Mouse (Mus musculus) left cerebral cortex, postnatal 25 days (tissue): ENCODE measurements around the gene Tcirg1. TPM values are rescaled to one million over a fixed set of nuclear protein-coding genes. Genes with fewer than 3 reads are reported as not detected.
A peak's percentile ranks its signal among the peaks of the same experiment; 100 is the strongest.

ENCODE experiments used
- DNase-seq, 2 experiments: peaks; one replicate each; pipeline ENCODE4 v3.0.0; 2022; ENCODE audit warnings: low spot score in 2 of 2, mixed read lengths in 1 of 2
- intact Hi-C: fragments of 180-260 bp; cut with DNase I; formaldehyde crosslinking; loops from one replicate; pipeline ENCODE4 v1.15.1; 2025
- total RNA-seq, 2 experiments: library from RNA; stranded (reverse); gene quantifications; 2 replicates each; pipeline ENCODE4 v1.2.3; 2021

Gene Tcirg1
- total RNA-seq, 2 experiments from 2014 or later, result 15.3 to 16.4 TPM

DNA sequence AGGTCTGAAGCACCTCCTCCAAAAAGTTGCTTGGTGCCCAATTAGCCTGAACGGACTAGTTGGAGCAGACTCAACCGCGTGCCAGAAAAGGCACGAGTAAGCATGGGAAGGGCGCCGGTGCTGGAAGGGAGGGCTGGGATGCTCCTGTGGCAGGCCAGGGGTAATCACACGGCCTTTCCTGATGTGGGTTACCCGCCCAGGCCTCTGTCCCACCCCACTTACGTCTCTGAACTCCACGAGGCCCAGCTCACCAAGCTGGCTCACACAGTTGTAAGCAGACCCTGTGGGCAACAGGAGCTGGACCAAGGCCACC is 2.6 kb downstream of the Tcirg1 start:
- DNase-seq, result no peak

DNA sequence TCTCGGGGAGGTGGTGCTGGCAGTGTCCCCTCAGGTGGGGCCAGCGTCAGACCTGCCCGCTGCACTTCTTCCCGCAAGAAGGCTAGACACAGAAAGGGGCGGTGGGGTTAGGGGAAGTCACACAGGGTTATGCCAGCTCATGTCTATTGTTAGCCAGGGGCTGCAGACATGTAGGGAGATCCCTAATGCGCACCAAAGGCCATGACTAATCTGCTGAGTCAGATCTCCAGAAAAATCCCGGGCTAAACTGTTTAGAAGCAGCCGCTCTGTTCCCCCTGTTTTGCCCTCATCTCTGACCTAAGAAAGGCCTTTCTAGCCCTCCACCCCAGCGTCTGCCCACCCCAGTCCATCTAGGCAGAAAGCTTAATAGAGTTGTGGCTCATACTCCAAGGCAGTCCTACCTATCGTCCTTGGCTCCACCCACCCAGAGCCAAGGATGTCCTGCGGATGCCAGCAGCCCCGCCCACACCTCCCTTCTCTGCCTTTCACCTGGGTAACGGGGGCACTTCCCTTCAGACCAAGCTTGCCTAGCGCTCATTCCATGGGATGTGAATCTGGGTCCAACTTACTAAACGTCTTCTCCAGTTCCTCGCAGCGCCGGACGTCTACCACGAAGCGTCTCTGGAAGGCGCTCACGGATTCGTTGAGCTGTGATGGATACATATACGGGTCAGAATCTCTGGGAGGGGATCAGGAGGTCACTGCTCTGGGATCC is 3.1 kb downstream of the Tcirg1 start:
- no peak for DNase-seq
- intact Hi-C loops, result no loop called here

More for the DNA sequence above, 2.6 kb downstream of the Tcirg1 start:
- intact Hi-C loops, result no loop called here

DNA sequence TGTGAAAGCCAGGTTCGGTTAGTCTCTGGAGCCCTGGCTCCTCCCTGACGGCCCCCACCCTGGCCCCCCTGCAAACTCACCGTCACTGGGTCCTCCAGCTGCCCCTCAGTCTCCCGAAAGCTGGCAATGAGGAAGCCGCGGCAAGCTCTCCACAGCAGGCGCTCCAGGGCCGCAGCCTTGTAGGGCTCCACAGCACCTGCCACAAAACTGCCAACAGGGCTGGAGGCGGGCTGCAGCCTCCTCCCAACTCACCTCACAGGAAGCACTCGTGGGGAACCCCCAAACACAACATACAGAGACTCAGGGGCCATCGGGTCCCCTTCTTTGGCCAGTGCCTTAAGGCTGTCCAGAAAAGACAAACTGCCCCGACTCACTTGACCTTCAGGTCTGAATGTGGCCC is 4.0 kb downstream of the Tcirg1 start:
- DNase-seq, result no peak
- intact Hi-C loops, result no loop called here

DNA sequence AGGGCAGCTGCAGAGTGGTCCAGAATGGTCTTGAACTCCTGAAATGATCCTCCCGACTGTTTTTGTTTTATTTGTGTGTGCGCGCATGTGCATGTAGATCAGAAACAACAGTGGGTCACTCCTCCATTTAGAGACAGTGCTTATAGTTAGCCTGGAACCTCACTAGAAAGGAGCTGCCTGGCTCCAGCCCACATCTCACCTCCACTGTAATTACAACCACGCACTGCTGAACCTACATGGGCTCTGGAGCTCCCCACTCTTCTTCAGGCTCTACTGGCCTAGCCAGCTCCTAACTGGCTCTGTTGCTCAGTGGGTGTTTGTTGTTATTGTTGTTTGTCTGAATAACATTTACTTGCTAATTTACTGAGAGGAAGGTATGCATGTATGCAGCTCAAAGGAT is 7.3 kb downstream of the Tcirg1 start:
- intact Hi-C loops, result no loop called here
- DNase-seq, result peak in 1 of 2 experiments; percentile 56

DNA sequence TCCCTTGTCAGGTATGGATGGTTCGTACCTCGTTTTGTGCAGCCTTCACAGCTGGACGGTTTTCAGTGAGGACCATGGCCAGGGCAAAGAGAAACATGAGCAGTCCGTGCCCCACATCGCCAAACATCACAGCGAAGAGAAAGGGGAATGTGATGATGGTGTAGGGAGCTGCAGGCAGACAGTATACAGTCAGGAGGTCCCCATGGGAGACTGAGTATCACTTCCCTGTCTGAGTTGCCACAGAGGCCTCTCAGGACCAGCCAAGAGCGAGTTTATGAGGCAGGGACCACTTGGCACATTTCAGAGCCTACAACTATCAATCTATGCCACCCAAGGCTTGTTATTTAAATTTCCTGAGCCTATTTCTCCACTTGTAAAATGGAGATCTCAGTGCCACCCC is 8.0 kb downstream of the Tcirg1 start:
- DNase-seq, result no peak
- intact Hi-C loops, result no loop called here

DNA sequence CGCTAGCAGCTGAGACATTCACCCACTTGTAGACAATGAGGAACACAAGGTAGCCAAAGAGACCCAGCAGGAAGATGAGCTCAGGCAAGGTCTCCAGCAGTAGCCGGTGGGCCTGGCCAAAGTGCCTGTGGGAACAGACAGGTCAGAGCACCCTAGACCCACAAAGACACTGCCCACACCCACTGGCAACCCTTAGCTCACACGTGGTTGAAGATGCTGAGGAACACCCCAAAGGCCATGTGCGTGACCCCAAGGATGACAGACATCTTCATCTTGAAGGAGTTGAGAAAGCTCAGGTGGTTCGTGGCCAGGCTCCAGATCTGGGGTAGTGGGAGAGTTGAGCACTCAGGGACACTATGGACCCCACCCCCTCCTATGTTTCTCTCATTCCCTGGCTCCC is 9.4 kb downstream of the Tcirg1 start:
- intact Hi-C loops, result no loop called here
- DNase-seq, result no peak

DNA sequence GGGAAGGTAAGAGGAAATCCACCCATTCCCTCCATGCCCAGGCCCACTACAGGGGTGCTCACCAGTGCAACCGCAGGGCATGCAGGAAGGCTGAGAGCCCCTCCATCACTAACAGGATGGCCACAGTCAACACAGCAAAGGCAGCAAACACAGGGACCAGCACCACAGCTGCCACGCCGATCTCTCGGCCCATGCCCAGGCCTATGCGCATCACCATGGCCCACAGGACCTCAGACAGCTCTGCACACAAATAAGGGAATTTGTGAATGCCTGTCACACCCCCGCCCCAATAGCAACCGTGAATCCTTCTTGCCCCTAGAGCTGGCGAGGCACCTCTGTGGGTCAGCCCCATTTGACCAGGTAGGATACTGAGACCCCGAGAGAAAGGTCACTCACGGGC is 10.7 kb downstream of the Tcirg1 start:
- no peak for DNase-seq
- intact Hi-C loops, result no loop called here

DNA sequence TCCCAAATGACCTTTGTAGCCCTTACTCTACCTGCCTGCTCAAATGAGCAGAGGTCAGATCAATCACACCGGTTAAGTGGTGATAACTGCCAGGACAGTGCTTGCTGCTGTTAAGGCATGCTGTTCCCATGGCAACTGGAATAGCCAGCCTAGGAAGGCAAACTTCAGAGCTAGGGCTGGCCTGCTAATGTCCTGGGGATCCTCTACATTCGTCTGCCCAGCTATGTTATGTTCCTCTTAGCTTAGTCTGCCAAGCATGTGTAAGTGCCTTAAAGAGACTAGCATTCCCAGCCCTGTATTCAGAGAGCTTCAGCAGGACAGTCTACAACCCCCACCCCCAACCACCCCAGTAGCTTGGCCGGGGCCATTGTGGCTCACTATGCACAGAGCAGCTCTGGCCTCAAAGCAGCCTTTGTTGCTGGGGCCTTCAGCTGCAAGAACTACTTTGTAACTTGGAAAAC is 11.7 kb downstream of the Tcirg1 start:
- peak in 1 of 2 experiments; percentile 32 for DNase-seq
- intact Hi-C loops, result no loop called here

DNA sequence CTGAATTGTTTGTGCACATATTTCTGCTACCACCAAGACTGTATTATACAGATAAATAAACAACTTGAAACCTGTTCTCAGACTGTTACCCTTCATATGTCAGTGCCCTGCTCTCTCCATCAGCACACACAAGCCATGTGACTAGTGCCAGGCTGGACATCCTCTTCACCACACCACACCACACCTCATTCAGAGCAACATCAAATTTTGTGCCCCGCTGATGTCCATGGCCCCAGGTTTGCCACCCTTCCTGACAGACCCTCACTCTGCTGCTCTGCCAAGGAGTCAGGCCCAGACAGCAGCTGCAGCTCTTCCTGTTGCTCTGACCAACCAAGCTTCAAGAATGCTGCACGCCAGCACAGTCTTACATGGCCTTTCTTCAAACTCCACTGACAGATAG is 12.6 kb downstream of the Tcirg1 start:
- intact Hi-C loops, result no loop called here

DNA sequence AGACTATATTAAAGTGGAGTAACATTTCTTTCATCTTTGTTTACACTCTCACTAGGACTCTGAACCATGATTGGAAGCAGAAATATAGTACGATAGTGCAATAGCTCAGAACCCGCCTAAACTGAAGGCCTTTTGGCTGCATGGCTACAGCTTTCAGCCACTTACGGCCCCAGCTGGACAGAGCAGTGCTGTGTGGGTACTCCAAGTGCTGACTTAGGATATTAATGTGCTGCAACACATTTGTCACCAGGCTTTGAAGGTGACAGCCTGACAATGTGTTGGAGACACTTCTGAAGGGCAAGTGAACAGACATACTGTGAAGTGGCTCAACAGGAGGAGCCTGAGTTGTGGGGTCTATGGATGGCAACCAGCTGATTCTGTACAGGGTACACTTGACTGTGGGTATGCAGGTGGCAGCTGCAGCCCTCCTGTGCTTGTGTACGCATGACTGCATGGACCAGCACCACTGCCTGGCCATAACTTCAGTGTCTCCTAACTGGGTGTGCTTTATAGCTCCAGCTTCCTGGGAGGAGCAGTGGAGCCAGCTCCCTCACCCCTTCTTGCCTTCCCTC is 13.3 kb downstream of the Tcirg1 start:
- intact Hi-C loops, result no loop called here
- DNase-seq, result no peak

More for the DNA sequence above, 12.6 kb downstream of the Tcirg1 start:
- no peak for DNase-seq

DNA sequence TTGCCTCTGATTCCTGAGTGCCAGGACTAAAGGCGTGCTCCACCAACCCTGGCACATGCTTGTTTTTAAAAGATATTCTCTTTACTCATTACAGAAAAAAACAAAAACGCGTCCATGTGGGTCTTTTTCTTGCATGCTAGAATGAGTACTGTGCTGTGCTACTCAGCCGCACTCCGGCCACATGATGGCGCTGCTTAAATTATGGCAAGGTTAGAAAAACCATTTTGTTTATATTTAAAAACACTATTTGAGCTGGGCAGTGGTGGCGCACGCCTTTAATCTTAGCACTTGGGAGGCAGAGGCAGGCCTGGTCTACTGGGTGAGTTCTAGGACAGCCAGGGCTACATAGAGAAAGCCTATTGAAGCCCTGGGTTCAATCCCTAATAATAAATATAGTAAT is 16.8 kb downstream of the Tcirg1 start:
- intact Hi-C loops, result no loop called here
- no peak for DNase-seq

DNA sequence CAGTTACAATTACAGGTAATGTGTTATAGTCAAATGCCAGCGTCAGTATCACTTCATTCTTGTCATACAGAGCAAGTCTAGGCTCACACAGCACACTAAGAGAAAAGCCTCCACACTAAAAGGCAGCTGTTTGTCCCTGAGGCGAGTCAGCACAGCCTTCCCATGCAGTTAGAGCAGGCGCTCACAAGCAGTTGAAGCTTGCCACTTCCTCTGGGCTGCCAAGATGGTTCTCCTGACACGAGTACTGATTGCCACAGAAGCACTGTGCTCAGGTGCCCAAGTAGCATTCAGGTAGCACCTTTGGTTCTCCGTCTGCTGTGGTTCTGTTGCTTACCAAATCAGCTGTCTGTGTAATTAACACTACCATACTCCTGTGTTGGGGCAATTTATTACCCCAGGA is 17.8 kb downstream of the Tcirg1 start:
- DNase-seq, result no peak
- intact Hi-C loops, result no loop called here

DNA sequence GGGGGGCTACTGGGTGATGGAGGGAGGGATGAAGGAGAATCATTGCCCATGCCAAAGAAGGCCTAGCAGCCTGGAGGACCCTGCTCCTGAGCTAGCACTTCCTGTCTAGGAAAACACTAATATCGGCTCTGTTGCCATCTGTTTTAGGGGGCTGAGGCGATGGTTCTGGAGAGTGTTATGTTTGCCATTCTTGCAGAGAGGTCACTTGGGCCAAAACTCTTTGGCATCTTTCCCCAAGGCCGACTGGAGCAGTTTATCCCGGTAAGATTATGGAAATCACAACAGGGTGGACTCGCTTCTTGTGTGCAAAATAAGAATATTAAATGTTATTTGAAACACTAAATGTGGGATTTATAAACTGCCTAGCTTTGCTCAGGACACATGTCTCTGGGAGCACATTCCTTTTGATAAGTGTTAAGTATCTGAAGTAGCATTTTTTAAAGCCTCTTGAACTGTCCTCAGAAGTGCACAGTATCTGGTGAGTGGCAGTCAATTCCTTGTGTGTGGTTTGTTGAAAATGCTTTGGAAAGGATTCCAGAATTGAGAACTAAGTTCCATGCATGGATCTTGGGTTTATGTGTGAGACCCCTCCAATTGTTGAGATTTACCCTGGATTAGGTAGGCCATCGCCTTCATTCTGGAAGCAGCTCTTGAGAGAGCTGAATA is 22.5 kb downstream of the Tcirg1 start:
- DNase-seq, result no peak
- intact Hi-C loops, result no loop called here

DNA sequence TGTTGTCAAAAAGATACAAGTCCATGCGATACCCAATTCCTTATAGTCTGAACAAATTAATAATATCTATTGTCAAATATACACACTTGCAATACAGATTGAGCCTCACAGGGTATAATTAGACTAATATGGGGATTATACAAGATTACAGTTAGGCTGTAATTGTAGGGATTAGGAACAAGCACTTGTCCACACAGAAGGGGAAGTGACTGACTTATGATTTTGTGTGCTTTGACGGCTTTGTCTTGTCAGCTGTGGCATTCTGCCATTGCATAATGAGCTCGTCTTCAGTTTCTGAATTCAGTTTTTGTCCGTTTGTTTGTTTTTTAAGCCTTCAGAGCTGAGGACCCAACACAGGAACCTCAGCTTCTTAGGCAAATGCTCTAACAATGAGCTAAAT is 24.7 kb downstream of the Tcirg1 start:
- DNase-seq, result no peak
- intact Hi-C loops, result no loop called here

DNA sequence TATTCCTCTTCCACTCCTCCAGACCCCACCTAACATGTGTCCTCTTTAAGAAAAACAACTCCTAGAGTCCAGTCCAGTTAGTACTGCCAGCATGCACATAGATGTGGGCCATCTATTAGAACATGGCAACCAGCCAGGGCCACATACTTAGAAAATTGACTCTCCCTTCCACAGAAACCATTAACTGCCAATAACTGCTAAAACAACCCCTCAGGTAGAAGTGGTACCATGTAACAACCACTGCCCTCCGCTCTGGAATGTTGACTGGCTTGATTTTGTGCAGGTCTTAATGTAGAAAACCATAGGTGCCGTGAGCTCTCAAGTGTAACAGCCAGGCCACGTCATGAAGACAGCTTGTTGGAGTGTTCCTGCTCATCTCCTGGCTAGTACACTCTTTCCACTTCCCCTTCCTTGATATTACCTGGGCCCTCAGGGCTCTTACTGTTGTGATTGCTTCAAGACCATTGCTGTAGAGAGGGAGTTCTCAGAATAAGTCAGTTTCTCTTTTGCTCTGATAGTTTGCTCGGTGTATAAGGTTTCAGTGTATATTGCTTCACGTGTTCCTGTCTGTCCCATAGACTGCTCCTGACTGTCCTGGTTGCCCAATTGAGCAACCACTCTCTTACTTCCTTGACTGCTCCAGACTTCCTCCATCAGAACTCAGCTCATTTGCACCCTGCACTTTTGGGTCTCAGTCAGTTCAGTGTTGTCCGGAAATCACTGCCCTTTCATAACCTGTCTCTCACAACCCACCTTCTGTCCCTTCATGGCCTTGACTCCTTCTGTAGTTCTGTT is 26.7 kb downstream of the Tcirg1 start:
- no peak for DNase-seq
- intact Hi-C loops, result no loop called here

DNA sequence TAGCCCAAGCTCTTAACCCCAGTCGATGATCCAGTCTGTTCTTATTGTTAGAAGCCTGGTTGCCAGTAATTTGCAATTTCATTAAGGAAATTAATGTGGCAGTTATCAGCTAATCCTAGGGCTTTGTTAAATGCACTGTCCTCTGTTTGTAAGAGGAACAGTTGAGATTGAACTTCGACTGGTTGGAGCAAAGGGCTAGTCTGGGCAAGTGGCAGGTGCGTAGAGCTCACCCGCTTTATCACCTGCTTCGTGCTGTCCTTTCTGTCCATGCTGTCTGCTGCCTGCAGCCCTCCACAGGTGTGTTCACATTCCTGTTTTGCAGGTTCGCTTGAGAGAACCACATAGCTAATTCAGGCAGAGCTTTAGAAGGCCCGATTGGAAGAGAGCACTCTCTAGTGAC is 31.9 kb downstream of the Tcirg1 start:
- intact Hi-C loops, result no loop called here
- DNase-seq, result no peak

DNA sequence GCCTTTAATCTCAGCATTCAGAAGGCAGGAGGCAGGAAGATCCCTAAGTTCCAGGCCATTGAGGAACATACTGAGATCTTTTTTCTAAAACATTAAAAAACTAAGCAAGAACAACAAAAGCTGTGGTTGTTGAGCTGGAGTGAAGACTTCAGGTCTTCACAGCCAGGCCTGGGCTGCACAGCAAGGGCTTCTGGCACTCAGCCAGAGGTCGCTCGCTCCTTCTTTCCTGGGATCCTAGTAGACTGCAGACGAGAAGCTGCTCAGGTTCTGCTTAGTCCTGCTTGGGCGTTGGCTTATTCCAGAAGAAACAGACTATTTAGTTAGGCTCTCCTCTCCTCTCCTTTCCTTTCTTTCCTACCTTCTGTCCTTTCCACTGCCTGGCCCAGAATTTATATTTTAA is 34.6 kb downstream of the Tcirg1 start:
- intact Hi-C loops, result no loop called here

DNA sequence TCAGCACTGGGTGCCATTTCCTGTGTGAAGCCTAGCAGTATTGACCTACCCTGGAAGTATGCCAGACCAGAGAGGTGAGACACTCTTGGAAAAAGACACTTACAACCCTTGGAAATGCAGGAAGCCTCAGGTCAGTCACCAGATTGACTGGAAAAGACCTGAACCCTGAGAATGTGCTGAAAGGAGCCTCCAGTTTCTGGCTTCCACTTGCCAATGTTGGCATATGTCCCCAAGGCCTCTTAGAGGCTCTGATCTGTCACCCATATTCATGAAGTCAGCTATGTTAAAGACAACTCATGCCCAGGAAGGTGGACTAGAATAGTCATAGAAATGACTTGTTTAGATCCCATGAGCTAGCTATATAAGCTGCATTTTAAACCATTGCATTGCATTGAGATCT is 35.5 kb downstream of the Tcirg1 start:
- DNase-seq, result no peak
- intact Hi-C loops, result no loop called here

More for the DNA sequence above, 34.6 kb downstream of the Tcirg1 start:
- DNase-seq, result no peak

DNA sequence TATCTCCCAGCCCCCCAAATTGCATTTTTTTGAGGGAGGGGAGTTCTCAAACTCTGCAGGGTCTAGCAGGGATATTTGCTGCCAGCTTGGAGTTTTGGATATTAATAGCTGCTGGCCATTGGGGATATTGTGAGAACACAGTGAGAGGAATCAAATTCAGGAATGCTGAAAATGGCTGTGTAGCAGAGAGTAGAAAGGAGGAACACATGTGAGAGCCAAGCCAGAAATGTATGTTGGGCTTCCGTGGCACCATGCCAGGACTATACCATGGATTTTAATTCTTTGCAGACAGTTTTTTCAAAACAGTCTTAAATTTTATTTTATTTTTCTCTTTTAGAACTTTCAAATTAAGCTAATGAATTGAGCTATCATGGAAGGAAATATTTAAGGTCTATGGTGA is 38.6 kb downstream of the Tcirg1 start:
- intact Hi-C loops, result no loop called here
- DNase-seq, result no peak

DNA sequence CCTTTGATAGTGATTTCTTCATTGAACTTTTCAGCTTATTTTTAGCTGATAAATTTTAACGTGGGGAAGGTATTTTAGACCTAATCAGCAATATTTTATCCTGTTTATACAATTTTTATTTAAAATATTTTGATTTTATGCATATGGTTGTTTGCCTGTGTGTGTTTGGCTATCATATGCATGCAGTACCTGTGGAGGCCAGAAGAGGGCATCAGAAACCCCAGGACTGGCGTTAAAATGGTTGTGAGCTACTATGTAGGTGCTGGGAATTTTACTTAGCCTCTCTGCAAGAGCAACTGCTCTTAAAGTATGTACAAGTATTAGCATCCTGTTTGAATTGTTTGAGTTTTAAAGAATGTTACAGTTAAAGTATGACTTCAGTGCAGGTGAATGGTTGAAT is 42.0 kb downstream of the Tcirg1 start:
- no peak for DNase-seq
- intact Hi-C loops, result no loop called here

DNA sequence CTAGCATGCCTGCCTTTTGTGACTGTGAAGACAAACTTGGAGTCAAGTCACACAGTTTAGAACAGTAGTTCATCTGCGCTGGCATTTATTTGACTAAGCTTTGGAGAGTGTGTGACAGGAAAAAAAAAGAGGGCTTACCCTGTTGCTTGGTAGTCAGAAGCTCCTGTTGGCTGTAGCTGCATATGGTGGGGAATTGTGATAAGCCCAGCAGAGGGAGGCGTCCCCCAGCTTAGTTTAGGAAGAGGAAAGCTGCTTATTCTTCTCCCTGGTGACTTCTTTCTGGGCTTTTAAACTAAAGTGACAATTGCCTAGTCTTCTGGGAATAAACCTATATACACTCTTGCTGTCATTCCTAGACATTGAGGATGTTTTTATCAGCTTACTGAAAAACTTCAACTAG is 44.2 kb downstream of the Tcirg1 start:
- intact Hi-C loops, result no loop called here
- DNase-seq, result no peak
